Mouse (Mus musculus) hindbrain, embryonic 15.5 days (tissue): ENCODE results near the gene 4930402F06Rik. TPM values are rescaled to one million over a fixed set of nuclear protein-coding genes. Genes with fewer than 3 reads are reported as not detected.

Experiments
- ATAC-seq: fragments of 200-750 bp; cut with Nextera tagmentation; 2 replicates; pipeline ENCODE4 v1.8.0; 2017; ENCODE audit warnings: low read depth, moderate number of reproducible peaks, moderate TSS enrichment; ENCODE audit not compliant: low FRiP score
- H3K27ac ChIP-seq: fragments of 300-500 bp; sonication (generic); replicated peaks from 2 replicates; pipeline ENCODE4 v1.5.1; 2015; ENCODE audit warnings: mild to moderate bottlenecking, inconsistent platforms
- H3K27me3 ChIP-seq: fragments of 300-500 bp; sonication (generic); 2 replicates; pipeline ENCODE4 v1.6.1; 2015; ENCODE audit warnings: control low read depth, inconsistent platforms
- H3K36me3 ChIP-seq: fragments of 300-500 bp; sonication (generic); 2 replicates; pipeline ENCODE4 v1.6.1; 2015; ENCODE audit warnings: control low read depth, inconsistent platforms
- H3K4me1 ChIP-seq: fragments of 300-500 bp; sonication (generic); replicated peaks from 2 replicates; pipeline ENCODE4 v1.6.1; 2015; ENCODE audit warnings: control low read depth, inconsistent platforms
- H3K4me2 ChIP-seq: fragments of 300-500 bp; sonication (generic); 2 replicates; pipeline ENCODE4 v1.6.1; 2015; ENCODE audit warnings: moderate library complexity, mild to moderate bottlenecking, inconsistent platforms
- H3K4me3 ChIP-seq: fragments of 300-500 bp; sonication (generic); 2 replicates; pipeline ENCODE4 v1.5.1; 2015; ENCODE audit warnings: mild to moderate bottlenecking, inconsistent platforms
- H3K9ac ChIP-seq: fragments of 300-500 bp; sonication (generic); 2 replicates; pipeline ENCODE4 v1.6.1; 2015; ENCODE audit warnings: inconsistent platforms
- H3K9me3 ChIP-seq: fragments of 300-500 bp; sonication (generic); 2 replicates; pipeline ENCODE4 v1.6.1; 2016; ENCODE audit warnings: control low read depth, inconsistent platforms
- WGBS: fragments of 180-500 bp; shearing (Covaris S2); methylation state at CpG from one replicate; pipeline ENCODE4 v1.1.7; 2015; 5-methylcytosine and 5-hydroxymethylcytosine counted together
- polyA plus RNA-seq: library from polyadenylated mRNA; unstranded; fragments of >200 nt; fragmentation: Nextera tagmentation; extraction: Ambion mirVana; gene quantifications from 2 replicates; pipeline ENCODE4 v1.2.1, GENCODE M21; 2015

The 4930402F06Rik gene
- not detected in 2 replicates for polyA plus RNA-seq

- H3K9ac ChIP-seq: no peak within 1 kb of the TSS
- H3K36me3 ChIP-seq: no peaks in the 10 kb centered on the region
- no peaks in the 10 kb centered on the region for H3K9me3 ChIP-seq
- ATAC-seq: no peak
- H3K4me3 ChIP-seq: no peak within 1 kb of the TSS
- WGBS: 58% methylated on average over 5 of the region's 5 CpGs
- H3K27me3 ChIP-seq: no peaks in the 10 kb centered on the region
- peaks cover 7% of the 10 kb centered on the region; the same call in 1 of the 2 replicates for H3K4me1 ChIP-seq
- 0 out of 2 replicates have a peak within 1 kb of the TSS, but pooled peaks have one; percentile 30 for H3K27ac ChIP-seq
- H3K4me2 ChIP-seq: no peak within 1 kb of the TSS
Measured at GRCm38 (mm10) chr2:35397096-35397495, at the start of gene 4930402F06Rik. TSS of gene 4930402F06Rik (minus strand) at chr2:35397175.

- Histone ChIP-seq H3K27me3 (no peaks in the 10 kb centered on the region), H3K4me2 (no peak overlapping the region), H3K4me3 (no peak overlapping the region), H3K36me3 (no peaks in the 10 kb centered on the region), H3K9me3 (no peaks in the 10 kb centered on the region), H3K9ac (no peak overlapping the region), H3K4me1 (0 out of 2 replicates have a peak, but pooled peaks cover 6% of the 10 kb centered on the region), H3K27ac (no peak overlapping the region)
- WGBS: 82% methylated on average over 5 of the region's 5 CpGs
- no peak for ATAC-seq
Measured at GRCm38 (mm10) chr2:35446300-35446699, 49.3 kb upstream of the 4930402F06Rik start.

- 88% methylated on average over 7 of the region's 7 CpGs for whole genome bisulfite sequencing
- Histone ChIP-seq H3K36me3 (no peaks in the 10 kb centered on the region), H3K9me3 (no peaks in the 10 kb centered on the region), H3K4me1 (0 out of 2 replicates have a peak, but pooled peaks cover 6% of the 10 kb centered on the region), H3K4me2 (no peak overlapping the region), H3K27me3 (no peaks in the 10 kb centered on the region), H3K9ac (no peak overlapping the region), H3K27ac (no peak overlapping the region), H3K4me3 (no peak overlapping the region)
- ATAC-seq: no peak
Measured at GRCm38 (mm10) chr2:35445610-35446009, 48.6 kb upstream of the 4930402F06Rik start.

- WGBS: 76% methylated on average over 6 of the region's 6 CpGs
- no peak overlapping the region for H3K27ac ChIP-seq
- ATAC-seq: no peak
- H3K36me3 ChIP-seq: no peaks in the 10 kb centered on the region
- H3K4me3 ChIP-seq: no peak overlapping the region
- H3K9me3 ChIP-seq: no peaks in the 10 kb centered on the region
- H3K4me1 ChIP-seq: 0 out of 2 replicates have a peak, but pooled peaks cover 6% of the 10 kb centered on the region
- no peaks in the 10 kb centered on the region for H3K27me3 ChIP-seq
- no peak overlapping the region for H3K9ac ChIP-seq
- no peak overlapping the region for H3K4me2 ChIP-seq
Measured at GRCm38 (mm10) chr2:35444764-35445262, 47.8 kb upstream of the 4930402F06Rik start.

GRCm38 (mm10) chr2:35443981-35444763, 47.2 kb upstream of the 4930402F06Rik start:
- H3K27ac ChIP-seq: 0 out of 2 replicates have a peak overlapping the region, but pooled peaks have one; percentile 35
- WGBS: 65% methylated on average over 16 of the region's 16 CpGs

GRCm38 (mm10) chr2:35443325-35443724, 46.4 kb upstream of the 4930402F06Rik start:
- H3K36me3 ChIP-seq: no peaks in the 10 kb centered on the region
- H3K27me3 ChIP-seq: no peaks in the 10 kb centered on the region
- H3K4me2 ChIP-seq: no peak overlapping the region
- WGBS: 82% methylated on average over 5 of the region's 5 CpGs
- H3K9ac ChIP-seq: no peak overlapping the region
- no peak overlapping the region for H3K4me3 ChIP-seq
- H3K27ac ChIP-seq: no peak overlapping the region
- no peaks in the 10 kb centered on the region for H3K9me3 ChIP-seq
- H3K4me1 ChIP-seq: 0 out of 2 replicates have a peak, but pooled peaks cover 6% of the 10 kb centered on the region
- no peak for ATAC-seq

More at GRCm38 (mm10) chr2:35443981-35444763, 47.2 kb upstream of the 4930402F06Rik start:
- no peak overlapping the region for H3K9ac ChIP-seq
- no peaks in the 10 kb centered on the region for H3K9me3 ChIP-seq
- H3K4me1 ChIP-seq: 0 out of 2 replicates have a peak, but pooled peaks cover 6% of the 10 kb centered on the region
- no peak overlapping the region for H3K4me2 ChIP-seq
- no peak for ATAC-seq
- no peaks in the 10 kb centered on the region for H3K27me3 ChIP-seq
- no peak overlapping the region for H3K4me3 ChIP-seq
- H3K36me3 ChIP-seq: no peaks in the 10 kb centered on the region

GRCm38 (mm10) chr2:35442079-35442478, 45.1 kb upstream of the 4930402F06Rik start:
- no peak overlapping the region for H3K4me3 ChIP-seq
- WGBS: 88% methylated on average over 6 of the region's 6 CpGs

GRCm38 (mm10) chr2:35441419-35441818, 44.4 kb upstream of the 4930402F06Rik start:
- 84% methylated on average over 6 of the region's 6 CpGs for WGBS
- Histone ChIP-seq H3K4me3 (no peak overlapping the region), H3K27me3 (no peaks in the 10 kb centered on the region), H3K27ac (no peak overlapping the region), H3K4me1 (0 out of 2 replicates have a peak, but pooled peaks cover 6% of the 10 kb centered on the region), H3K4me2 (no peak overlapping the region), H3K36me3 (no peaks in the 10 kb centered on the region), H3K9ac (no peak overlapping the region), H3K9me3 (no peaks in the 10 kb centered on the region)
- ATAC-seq: no peak

More at GRCm38 (mm10) chr2:35442079-35442478, 45.1 kb upstream of the 4930402F06Rik start:
- no peak overlapping the region for H3K4me2 ChIP-seq
- H3K27ac ChIP-seq: no peak overlapping the region
- 0 out of 2 replicates have a peak, but pooled peaks cover 6% of the 10 kb centered on the region for H3K4me1 ChIP-seq
- no peaks in the 10 kb centered on the region for H3K9me3 ChIP-seq
- H3K36me3 ChIP-seq: no peaks in the 10 kb centered on the region
- no peak for ATAC-seq
- no peaks in the 10 kb centered on the region for H3K27me3 ChIP-seq
- no peak overlapping the region for H3K9ac ChIP-seq

GRCm38 (mm10) chr2:35440480-35440879, 43.5 kb upstream of the 4930402F06Rik start:
- Histone ChIP-seq H3K4me1 (0 out of 2 replicates have a peak, but pooled peaks cover 6% of the 10 kb centered on the region), H3K9ac (no peak overlapping the region), H3K36me3 (no peaks in the 10 kb centered on the region), H3K4me2 (no peak overlapping the region), H3K4me3 (no peak overlapping the region), H3K27me3 (no peaks in the 10 kb centered on the region), H3K9me3 (no peaks in the 10 kb centered on the region), H3K27ac (no peak overlapping the region)
- 89% methylated on average over 3 of the region's 3 CpGs for WGBS
- ATAC-seq: no peak

- no peaks in the 10 kb centered on the region for H3K4me1 ChIP-seq
- no peak for ATAC-seq
- WGBS: 96% methylated on average over 2 of the region's 2 CpGs
- H3K27me3 ChIP-seq: no peaks in the 10 kb centered on the region
- H3K9ac ChIP-seq: no peak overlapping the region
- no peak overlapping the region for H3K27ac ChIP-seq
- no peak overlapping the region for H3K4me2 ChIP-seq
- H3K4me3 ChIP-seq: no peak overlapping the region
- H3K9me3 ChIP-seq: no peaks in the 10 kb centered on the region
- no peaks in the 10 kb centered on the region for H3K36me3 ChIP-seq
Measured at GRCm38 (mm10) chr2:35437796-35438195, 40.8 kb upstream of the 4930402F06Rik start.

GRCm38 (mm10) chr2:35434576-35435123, 37.7 kb upstream of the 4930402F06Rik start:
- no peak for ATAC-seq
- Histone ChIP-seq H3K9me3 (no peaks in the 10 kb centered on the region), H3K4me3 (no peak overlapping the region), H3K4me2 (no peak overlapping the region), H3K27me3 (no peaks in the 10 kb centered on the region), H3K27ac (no peak overlapping the region), H3K4me1 (0 out of 2 replicates have a peak, but pooled peaks cover 3% of the 10 kb centered on the region), H3K9ac (no peak overlapping the region), H3K36me3 (no peaks in the 10 kb centered on the region)
- WGBS: 80% methylated on average over 6 of the region's 6 CpGs

GRCm38 (mm10) chr2:35433428-35433827, 36.5 kb upstream of the 4930402F06Rik start:
- Histone ChIP-seq H3K36me3 (no peaks in the 10 kb centered on the region), H3K4me1 (0 out of 2 replicates have a peak, but pooled peaks cover 3% of the 10 kb centered on the region), H3K4me3 (no peak overlapping the region), H3K4me2 (no peak overlapping the region), H3K27ac (no peak overlapping the region), H3K9me3 (no peaks in the 10 kb centered on the region), H3K9ac (no peak overlapping the region), H3K27me3 (no peaks in the 10 kb centered on the region)
- ATAC-seq: no peak
- WGBS: 74% methylated on average over 4 of the region's 4 CpGs
